Mouse (Mus musculus): ENCODE data around the gene Grb7.

DNA sequence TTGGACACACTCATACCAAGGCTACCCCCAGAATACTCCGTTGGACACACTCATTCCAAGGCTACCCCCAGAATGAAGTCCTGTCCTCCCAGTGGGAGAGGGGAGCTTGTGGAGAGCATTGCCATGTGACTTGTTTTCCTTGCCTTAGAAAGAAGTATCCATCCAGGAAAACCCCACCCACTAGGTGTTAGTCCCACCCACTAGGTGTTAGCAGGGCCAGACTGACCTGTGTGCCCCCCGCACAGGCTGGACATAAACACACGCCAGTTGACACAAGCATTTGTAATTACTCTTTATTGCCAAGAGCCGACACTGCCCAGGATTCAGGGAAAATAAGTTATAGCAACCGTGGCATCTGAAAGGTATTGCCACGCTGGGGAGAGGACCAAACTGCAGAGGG, 8.8 kb upstream of the Grb7 start:
- TF ChIP-seq USF1 (IDR thresholded peaks at IDR 0.05; ENCODE audit: low read depth, low read length) (no peak), TCF12 (IDR thresholded peaks at IDR 0.05; ENCODE audit: low read depth, low read length) (no peak), CTCF (conservative IDR thresholded peaks at IDR 0.05 in 1 of 2, IDR thresholded peaks at IDR 0.05 in 1 of 2; ENCODE audit: low read depth in 2 of 2, low read length in 2 of 2) (no peak), EP300 (IDR thresholded peaks at IDR 0.05; ENCODE audit: low read length) (no peak), NRF1 (IDR thresholded peaks at IDR 0.05; ENCODE audit: low read depth, low read length) (no peak), UBTF (IDR thresholded peaks at IDR 0.05; ENCODE audit: low read depth, low read length) (no peak), BHLHE40 (IDR thresholded peaks at IDR 0.05; ENCODE audit: low read depth, low read length) (no peak)
